ENCODE assay signal across 8 mouse cellular contexts in the genomic region with DNA sequence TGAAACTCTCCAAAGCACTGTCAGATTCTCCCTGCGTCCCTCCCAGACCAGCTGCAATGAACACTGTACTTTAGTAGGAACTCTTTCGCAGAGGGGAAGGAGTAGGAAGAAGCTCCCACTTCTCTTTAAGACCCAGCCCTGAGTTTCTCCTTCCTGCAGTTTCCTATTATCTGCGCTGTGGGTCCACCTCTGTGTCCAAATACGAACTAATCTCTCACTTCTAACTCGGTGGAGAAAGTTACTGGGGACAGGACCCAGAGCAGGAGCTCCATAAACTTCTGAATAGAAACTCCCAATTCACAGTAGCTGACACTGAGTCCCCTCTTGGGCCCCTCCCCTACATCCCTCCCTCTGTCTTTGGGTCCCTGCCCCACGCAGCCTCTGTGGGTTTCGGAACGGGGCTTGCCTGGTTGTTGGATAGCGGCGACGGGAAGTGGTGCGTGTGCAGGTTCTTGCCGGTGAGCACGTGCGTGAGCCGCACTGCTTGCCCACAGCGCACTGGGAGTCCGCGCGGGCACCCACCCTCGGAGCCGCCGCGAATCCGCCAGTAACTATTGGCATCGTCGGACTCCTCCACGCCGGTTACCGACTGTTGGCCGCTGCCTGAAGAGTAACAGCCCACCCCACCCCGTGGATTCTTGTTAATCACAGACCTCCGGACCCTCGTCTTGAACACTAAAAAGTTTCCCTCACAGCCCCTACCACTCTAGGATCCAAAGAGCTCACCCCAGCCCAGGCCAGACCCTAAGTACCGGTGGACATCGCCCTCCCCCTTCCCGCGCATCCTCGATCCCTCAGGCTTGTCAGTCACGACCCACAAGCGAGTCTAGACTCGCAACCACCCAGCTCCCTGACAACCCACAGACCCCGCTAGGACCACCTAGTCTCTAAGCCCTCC. TPM values are rescaled to one million over a fixed set of nuclear protein-coding genes. Genes with fewer than 3 reads are reported as not detected.
DNase-seq lines count a peak whose midpoint lies in the region; ATAC-seq and TF ChIP-seq lines count a peak whose summit lies in the region.

No protein-coding gene starts in this region.

- peak overlapping the region; percentile 86 for H3K4me3 ChIP-seq in lung, adult 2 months (replicated peaks; ENCODE audit: extremely low read depth, low read depth, low read length)
- H3K4me3 ChIP-seq in forebrain, embryonic 13.5 days, result peak overlapping the region; percentile 70
- peak overlapping the region; percentile 85 for H3K4me3 ChIP-seq in midbrain, embryonic 13.5 days (replicated peaks)

- no peak for TF ChIP-seq CTCF in lung, adult 2 months (IDR thresholded peaks at IDR 0.05; ENCODE audit: insufficient read depth, low read length)

- peak overlapping the region; percentile 75 for H3K9ac ChIP-seq in forebrain, embryonic 13.5 days
- H3K9ac ChIP-seq in midbrain, embryonic 13.5 days (replicated peaks), result peak overlapping the region; percentile 78

- no peak for TF ChIP-seq POLR2A in lung, adult 2 months (IDR thresholded peaks at IDR 0.05; ENCODE audit: borderline replicate concordance, extremely low read depth, low read depth, low read length)

- H3K27me3 ChIP-seq in forebrain, embryonic 13.5 days, result no peaks in the 10 kb centered on the region
- no peaks in the 10 kb centered on the region for H3K27me3 ChIP-seq in midbrain, embryonic 13.5 days

- DNase-seq in lung, adult 2 months, result no peak
- DNase-seq in lung, postnatal 10 days, result no peak
- peak; percentile 17 for DNase-seq in kidney, postnatal 14 days
- DNase-seq in thymus, postnatal 25 days, result peak; percentile 35
- no peak for DNase-seq in left cerebral cortex, adult 11 months (ENCODE audit: low spot score)

- no peaks in the 10 kb centered on the region for H3K36me3 ChIP-seq in forebrain, embryonic 13.5 days (ENCODE audit: poor library complexity, severe bottlenecking)
- H3K36me3 ChIP-seq in midbrain, embryonic 13.5 days, result no peaks in the 10 kb centered on the region

- peak; percentile 51 for ATAC-seq in activated CD4-positive, CD25-positive, alpha-beta regulatory T cell, adult 4 months
- ATAC-seq in forebrain, embryonic 13.5 days, result no peak
- ATAC-seq in midbrain, embryonic 13.5 days, result no peak

- WGBS in lung, adult 2 months, result 4% methylated on average over 43 of the region's 43 CpGs
- 4% methylated on average over 43 of the region's 43 CpGs for WGBS in forebrain, embryonic 13.5 days
- 4% methylated on average over 43 of the region's 43 CpGs for WGBS in midbrain, embryonic 13.5 days

- H3K4me1 ChIP-seq in lung, adult 2 months (ENCODE audit: control insufficient read depth, insufficient read depth, low read length), result peaks cover 3% of the 10 kb centered on the region; the same call in 1 of the 2 replicates
- H3K4me1 ChIP-seq in forebrain, embryonic 13.5 days, result peaks cover 20% of the 10 kb centered on the region
- H3K4me1 ChIP-seq in midbrain, embryonic 13.5 days (replicated peaks), result peaks cover 20% of the 10 kb centered on the region

- H3K4me2 ChIP-seq in forebrain, embryonic 13.5 days, result peak overlapping the region; percentile 96
- H3K4me2 ChIP-seq in midbrain, embryonic 13.5 days (replicated peaks), result peak overlapping the region; percentile 97

- no peaks in the 10 kb centered on the region for H3K9me3 ChIP-seq in forebrain, embryonic 13.5 days (replicated peaks)
- H3K9me3 ChIP-seq in midbrain, embryonic 13.5 days, result no peaks in the 10 kb centered on the region

- H3K27ac ChIP-seq in forebrain, embryonic 13.5 days, result peak overlapping the region; percentile 70
- H3K27ac ChIP-seq in midbrain, embryonic 13.5 days, result peak overlapping the region; percentile 82

RNA-seq across cellular contexts. Expression of gene Sdf2l1, which starts 0.7 kb away (rescaled TPM):
- polyA plus RNA-seq in lung, adult 2 months (2012; rRNA removed), result 29.1 and 37.2 TPM in 2 replicates
- 10 to 100 TPM; 27.8 to 50.4 TPM for polyA plus RNA-seq in activated CD4-positive, CD25-positive, alpha-beta regulatory T cell, adult 4 months (2017; shearing (Covaris generic))
- polyA plus RNA-seq in forebrain, embryonic 13.5 days (2015; fragmentation: Nextera tagmentation; extraction: Ambion mirVana), result 54.6 and 57.5 TPM in 2 replicates
- 37.0 and 42.9 TPM in 2 replicates for polyA plus RNA-seq in midbrain, embryonic 13.5 days (2015; fragmentation: Nextera tagmentation; extraction: Ambion mirVana)

RNA-seq across cellular contexts. Expression of gene 2610318N02Rik, which starts 6.5 kb away (rescaled TPM):
- polyA plus RNA-seq in lung, adult 2 months (2012; rRNA removed), result 0.89 and 1.2 TPM in 2 replicates
- 10 to 100 TPM; 10.7 to 11.1 TPM for polyA plus RNA-seq in activated CD4-positive, CD25-positive, alpha-beta regulatory T cell, adult 4 months (2017; shearing (Covaris generic))
- 64.8 and 67.9 TPM in 2 replicates for polyA plus RNA-seq in forebrain, embryonic 13.5 days (2015; fragmentation: Nextera tagmentation; extraction: Ambion mirVana)
- polyA plus RNA-seq in midbrain, embryonic 13.5 days (2015; fragmentation: Nextera tagmentation; extraction: Ambion mirVana), result 34.1 and 35.5 TPM in 2 replicates

RNA-seq across cellular contexts. Expression of gene Ydjc, which starts 13.0 kb away (rescaled TPM):
- polyA plus RNA-seq in lung, adult 2 months (2012; rRNA removed), result 5.7 and 6.2 TPM in 2 replicates
- 1 to 10 TPM; 7.0 to 8.2 TPM for polyA plus RNA-seq in activated CD4-positive, CD25-positive, alpha-beta regulatory T cell, adult 4 months (2017; shearing (Covaris generic))
- 11.1 and 12.8 TPM in 2 replicates for polyA plus RNA-seq in forebrain, embryonic 13.5 days (2015; fragmentation: Nextera tagmentation; extraction: Ambion mirVana)
- polyA plus RNA-seq in midbrain, embryonic 13.5 days (2015; fragmentation: Nextera tagmentation; extraction: Ambion mirVana), result 21.5 and 22.0 TPM in 2 replicates

RNA-seq across cellular contexts. Expression of gene Ccdc116, which starts 15.6 kb away (rescaled TPM):
- 0.91 TPM in 2 replicates for polyA plus RNA-seq in lung, adult 2 months (2012; rRNA removed)
- under 1 TPM; 0.24 to 0.54 TPM for polyA plus RNA-seq in activated CD4-positive, CD25-positive, alpha-beta regulatory T cell, adult 4 months (2017; shearing (Covaris generic))
- polyA plus RNA-seq in forebrain, embryonic 13.5 days (2015; fragmentation: Nextera tagmentation; extraction: Ambion mirVana), result 0.53 and 0.93 TPM in 2 replicates
- 1.1 and 1.4 TPM in 2 replicates for polyA plus RNA-seq in midbrain, embryonic 13.5 days (2015; fragmentation: Nextera tagmentation; extraction: Ambion mirVana)

RNA-seq across cellular contexts. Expression of gene Ppil2, which starts 20.4 kb away (rescaled TPM):
- 66.5 and 74.0 TPM in 2 replicates for polyA plus RNA-seq in lung, adult 2 months (2012; rRNA removed)
- polyA plus RNA-seq in activated CD4-positive, CD25-positive, alpha-beta regulatory T cell, adult 4 months (2017; shearing (Covaris generic)), result 100 to 1,000 TPM; 166 to 209 TPM
- polyA plus RNA-seq in forebrain, embryonic 13.5 days (2015; fragmentation: Nextera tagmentation; extraction: Ambion mirVana), result 153 and 165 TPM in 2 replicates
- polyA plus RNA-seq in midbrain, embryonic 13.5 days (2015; fragmentation: Nextera tagmentation; extraction: Ambion mirVana), result 168 and 171 TPM in 2 replicates

Comparison
In these comparisons a context has a peak if more than half of its experiments do, and no peak if none do; other contexts are left out.
1. DNase-seq: peak in kidney, postnatal 14 days (single experiment) and thymus, postnatal 25 days (single experiment); none in lung, adult 2 months (single experiment), lung, postnatal 10 days (single experiment) and left cerebral cortex, adult 11 months (single experiment).
2. Peak in every context shown above with its lines, with median percentiles within 50 percentile points of each other: H3K4me3 ChIP-seq.